Mouse (Mus musculus) spleen, postnatal 36 days (tissue): ENCODE measurements around the gene Pole.

Source experiments
- DNase-seq, 2 experiments: peaks; one replicate each; pipeline ENCODE4 v3.0.0; 2022; ENCODE audit warnings: low spot score in 2 of 2, mixed read lengths in 1 of 2

Gene Pole

GRCm38 (mm10) chr5:110344524-110344923 is 58.4 kb downstream of the Pole start, which contains the start of gene Lrcol1:
TSS of gene Lrcol1 (plus strand) at chr5:110344730.
- DNase-seq: no peak

GRCm38 (mm10) chr5:110345553-110345952 is 59.4 kb downstream of the Pole start:
- no peak for DNase-seq

GRCm38 (mm10) chr5:110347006-110347405 is 60.9 kb downstream of the Pole start:
- no peak for DNase-seq

GRCm38 (mm10) chr5:110354716-110355115 is 68.6 kb downstream of the Pole start:
- DNase-seq: no peak

GRCm38 (mm10) chr5:110357531-110358179 is 71.5 kb downstream of the Pole start:
- DNase-seq: peak; percentile 49 to 51

- DNase-seq: no peak
Measured at GRCm38 (mm10) chr5:110361465-110361864, 75.4 kb downstream of the Pole start.

GRCm38 (mm10) chr5:110362813-110363178 is 76.7 kb downstream of the Pole start:
- DNase-seq: no peak

- peak; percentile 22 to 46 for DNase-seq
Measured at GRCm38 (mm10) chr5:110363179-110363821, 77.2 kb downstream of the Pole start.

GRCm38 (mm10) chr5:110363822-110364545 is 77.9 kb downstream of the Pole start:
- DNase-seq: no peak

GRCm38 (mm10) chr5:110376802-110377433 is 90.8 kb downstream of the Pole start:
- peak; percentile 33 to 36 for DNase-seq

- DNase-seq: no peak
Measured at GRCm38 (mm10) chr5:110378181-110378583, 92.1 kb downstream of the Pole start.

- DNase-seq: no peak
Measured at GRCm38 (mm10) chr5:110379086-110379485, 93.0 kb downstream of the Pole start.

- DNase-seq: no peak
Measured at GRCm38 (mm10) chr5:110379823-110380222, 93.7 kb downstream of the Pole start.

- no peak for DNase-seq
Measured at GRCm38 (mm10) chr5:110384491-110384890, 98.4 kb downstream of the Pole start.

- no peak for DNase-seq
Measured at GRCm38 (mm10) chr5:110385263-110385662, 99.2 kb downstream of the Pole start.

GRCm38 (mm10) chr5:110386371-110387330 is 100.5 kb downstream of the Pole start:
- peak; percentile 25 to 27 for DNase-seq
